Mouse (Mus musculus) urinary bladder, postnatal 36 days (tissue): ENCODE measurements around the gene Dnah2.

ENCODE experiments used
- DNase-seq, 2 experiments: peaks; one replicate each; pipeline ENCODE4 v3.0.0; 2022; ENCODE audit warnings: low spot score in 2 of 2, mixed read lengths in 1 of 2

Dnah2 gene

GRCm38 (mm10) chr11:69528031-69528390 lies 20.9 kb downstream of the Dnah2 start:
- DNase-seq, result no peak

- no peak for DNase-seq
Observed at GRCm38 (mm10) chr11:69527098-69528030, 21.5 kb downstream of the Dnah2 start.

GRCm38 (mm10) chr11:69526631-69527030 lies 22.3 kb downstream of the Dnah2 start:
- DNase-seq, result no peak

DNA sequence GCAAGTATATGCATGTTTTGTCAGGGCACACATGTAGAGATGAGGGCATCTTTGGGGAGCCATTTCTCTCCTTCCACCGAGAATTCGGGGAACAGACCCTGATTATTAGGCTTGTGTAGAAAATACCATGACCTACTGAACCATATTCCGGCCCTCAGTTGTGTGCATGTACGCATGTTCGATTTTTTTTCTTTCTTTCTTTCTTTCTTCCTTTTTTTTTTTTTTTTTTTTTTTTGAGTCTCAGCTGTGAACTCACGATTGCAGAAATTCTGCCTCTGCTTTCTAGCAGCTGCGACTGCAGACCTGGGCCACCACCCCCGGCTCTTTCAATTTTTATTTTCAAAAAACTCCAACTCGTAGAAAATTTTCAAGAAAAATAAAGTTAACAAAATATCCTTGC lies 23.2 kb downstream of the Dnah2 start:
- no peak for DNase-seq

DNA sequence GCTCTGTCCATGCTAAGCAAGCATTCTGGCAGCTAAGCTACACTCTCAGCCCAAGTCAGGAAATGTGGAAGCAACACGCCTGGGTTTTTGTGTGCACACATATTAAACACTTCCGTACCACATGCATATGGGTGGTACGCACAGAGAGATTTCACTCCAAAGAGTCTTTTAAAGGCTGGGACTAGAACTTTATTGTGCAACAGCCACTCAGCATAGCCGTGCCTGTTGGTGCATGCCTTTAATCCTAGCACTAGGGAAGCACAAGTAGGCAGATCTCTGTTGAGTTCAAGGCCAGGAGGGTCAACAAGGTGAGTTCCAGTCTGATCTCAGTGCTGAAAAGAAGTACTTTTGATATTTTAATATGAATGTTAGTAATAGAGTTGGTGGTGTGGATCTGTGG lies 25.3 kb downstream of the Dnah2 start:
- DNase-seq, result no peak

DNA sequence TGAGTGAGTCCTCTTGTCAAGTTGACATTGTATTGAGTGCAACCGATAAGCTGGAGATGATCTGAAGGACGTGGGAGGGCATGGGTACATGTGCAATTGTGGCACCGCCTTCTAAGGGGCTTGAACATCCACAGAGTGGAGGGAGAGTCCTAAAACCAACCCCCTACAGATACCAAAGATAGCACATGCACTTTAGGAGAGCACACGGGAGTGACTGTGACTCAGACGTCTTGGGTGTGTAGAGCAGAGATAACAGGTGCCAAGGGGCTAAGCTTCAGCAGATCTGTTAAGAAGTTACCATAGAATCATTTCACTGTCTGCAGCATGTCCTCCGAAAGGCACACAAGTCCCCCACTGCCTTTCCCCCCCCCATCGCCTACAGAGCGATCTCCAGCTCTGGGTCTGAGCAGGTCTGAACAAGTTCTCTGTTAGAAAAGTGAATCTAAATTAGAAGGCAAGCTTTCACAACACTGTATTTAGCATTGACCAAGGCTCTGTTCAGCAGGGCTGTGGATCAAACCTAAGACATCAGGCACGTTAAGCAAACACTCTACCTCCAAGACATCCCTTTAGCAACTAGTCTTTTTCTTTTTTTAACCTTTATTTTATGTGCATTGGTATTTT lies 27.3 kb downstream of the Dnah2 start:
- DNase-seq, result no peak

- DNase-seq, result no peak
Observed at GRCm38 (mm10) chr11:69519976-69520375, 28.9 kb downstream of the Dnah2 start.

GRCm38 (mm10) chr11:69516661-69517060 lies 32.2 kb downstream of the Dnah2 start:
- DNase-seq, result no peak

DNA sequence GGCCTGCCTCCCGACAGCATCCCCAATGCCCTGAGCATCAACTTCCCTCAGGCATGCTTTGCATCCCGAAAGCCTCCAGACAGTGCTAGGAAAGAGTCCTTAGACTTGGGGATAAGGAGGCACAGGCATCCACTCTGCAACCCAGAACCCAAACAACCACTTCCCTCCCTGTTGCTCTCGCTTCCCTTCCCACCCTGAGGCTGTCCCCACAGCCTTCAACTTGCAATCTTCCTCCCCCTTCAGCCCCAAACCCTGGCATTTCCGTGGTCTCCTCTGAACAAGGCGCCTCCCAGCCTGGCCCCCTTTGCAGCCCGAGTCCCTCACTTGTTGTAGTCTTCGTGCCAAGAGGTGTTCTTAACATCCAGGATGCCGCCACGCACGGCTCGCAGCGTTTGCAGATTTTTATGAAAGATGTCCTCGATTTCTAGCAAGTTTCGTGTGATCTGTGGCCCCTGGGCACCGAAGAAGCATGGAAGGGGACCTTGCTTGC lies 32.7 kb downstream of the Dnah2 start:
- DNase-seq, result no peak

DNA sequence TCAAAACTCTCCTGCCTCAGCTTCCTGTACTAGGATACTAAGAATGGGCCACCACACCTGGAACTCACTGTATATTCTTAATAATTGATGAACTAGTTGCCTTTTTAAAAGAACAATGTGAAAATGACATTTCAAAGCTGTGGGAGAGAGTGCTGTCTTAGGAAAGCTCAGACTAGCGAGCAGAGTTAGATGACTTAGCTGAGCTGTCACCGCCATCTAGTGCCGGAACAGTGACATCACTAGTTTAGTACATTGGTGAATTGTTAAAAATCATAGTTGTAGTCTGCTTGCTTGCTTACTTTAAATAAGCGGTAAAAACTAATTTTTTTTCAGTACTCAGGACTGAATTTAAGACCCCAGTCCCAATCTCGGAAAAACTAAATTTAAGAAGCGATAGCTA lies 35.1 kb downstream of the Dnah2 start:
- DNase-seq, result peak; percentile 39 to 59

GRCm38 (mm10) chr11:69510796-69511496 lies 38.0 kb downstream of the Dnah2 start:
- no peak for DNase-seq

DNA sequence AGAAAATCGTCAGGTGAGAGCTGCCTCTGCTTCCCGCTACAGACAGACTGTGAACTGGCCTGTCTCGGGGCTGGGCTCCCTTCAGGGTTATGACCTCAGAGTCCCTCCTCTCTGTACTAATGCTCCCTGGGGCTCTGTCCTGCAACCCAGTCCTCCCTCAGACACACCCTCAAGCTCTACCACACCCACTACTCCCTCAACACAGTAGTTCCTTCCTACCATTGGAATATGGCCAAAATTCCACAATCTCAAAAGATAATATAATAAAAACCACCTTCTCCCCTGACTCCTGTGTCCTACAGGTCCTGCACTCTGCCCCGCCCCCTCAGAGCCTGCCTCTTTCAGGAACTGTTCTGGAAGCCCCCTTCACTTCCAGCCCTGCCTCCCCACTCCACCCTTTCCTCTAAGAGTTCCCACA lies 45.0 kb downstream of the Dnah2 start:
- DNase-seq, result peak in 1 of 2 experiments; percentile 13

DNA sequence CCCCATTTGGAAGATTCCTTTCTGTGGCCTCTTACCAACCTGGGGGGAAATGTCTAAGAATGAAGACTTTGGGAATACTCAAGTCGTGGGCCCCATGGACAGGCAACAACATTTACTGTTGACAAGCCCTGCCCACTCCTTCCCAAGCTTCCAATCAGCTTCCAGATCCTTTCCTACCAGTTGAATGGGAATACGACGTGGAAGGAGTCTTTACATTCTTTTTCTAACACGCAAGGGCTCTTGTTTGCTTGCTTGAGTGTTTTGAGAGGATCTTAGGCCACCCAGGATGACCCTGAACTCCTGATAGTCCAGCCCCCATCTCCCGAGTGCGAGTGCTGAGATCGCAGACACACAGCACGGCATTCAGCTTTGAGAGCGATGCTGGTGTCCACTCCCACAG lies 47.4 kb downstream of the Dnah2 start:
- no peak for DNase-seq

DNA sequence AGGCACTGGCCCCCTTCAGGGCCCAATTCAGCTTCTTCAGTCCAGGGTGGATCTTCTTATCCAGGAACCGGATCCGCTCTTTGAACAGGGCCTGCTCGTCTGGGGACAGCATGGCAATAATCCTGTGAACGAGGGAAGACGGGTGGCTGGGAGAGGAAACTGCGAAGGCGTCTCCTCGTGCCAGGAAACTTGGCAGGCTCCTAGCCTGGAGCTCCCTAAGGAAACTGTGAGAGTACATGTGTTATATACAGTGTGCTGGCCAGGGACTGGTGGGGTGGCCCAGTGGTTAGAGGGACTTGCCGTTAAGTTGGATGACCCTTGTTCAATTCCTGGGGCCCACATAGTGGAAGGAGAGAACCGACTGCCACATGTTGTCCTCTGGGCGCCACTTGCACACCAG lies 49.8 kb downstream of the Dnah2 start:
- DNase-seq, result no peak

DNA sequence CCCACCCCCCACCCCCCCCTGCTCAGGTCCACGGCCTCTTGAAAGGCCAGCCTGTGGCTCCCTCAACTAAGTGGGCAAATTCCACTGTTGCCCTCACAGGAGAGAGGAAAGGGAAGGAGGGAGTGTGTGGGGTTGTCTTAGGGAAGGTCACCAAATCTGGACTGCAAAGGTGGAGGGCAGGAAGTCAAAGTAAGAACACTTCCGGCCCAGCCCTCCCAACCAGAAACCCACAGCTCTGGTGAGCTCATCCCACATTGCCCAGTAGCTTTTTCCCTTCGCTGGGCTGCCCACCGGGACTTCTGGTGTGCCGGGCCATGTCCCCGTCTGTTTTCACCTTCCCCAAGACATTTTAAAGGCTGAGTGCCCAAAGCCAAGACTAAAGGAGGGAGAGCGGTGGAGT lies 57.2 kb downstream of the Dnah2 start:
- no peak for DNase-seq

GRCm38 (mm10) chr11:69490898-69491297 lies 58.0 kb downstream of the Dnah2 start:
- no peak for DNase-seq

DNA sequence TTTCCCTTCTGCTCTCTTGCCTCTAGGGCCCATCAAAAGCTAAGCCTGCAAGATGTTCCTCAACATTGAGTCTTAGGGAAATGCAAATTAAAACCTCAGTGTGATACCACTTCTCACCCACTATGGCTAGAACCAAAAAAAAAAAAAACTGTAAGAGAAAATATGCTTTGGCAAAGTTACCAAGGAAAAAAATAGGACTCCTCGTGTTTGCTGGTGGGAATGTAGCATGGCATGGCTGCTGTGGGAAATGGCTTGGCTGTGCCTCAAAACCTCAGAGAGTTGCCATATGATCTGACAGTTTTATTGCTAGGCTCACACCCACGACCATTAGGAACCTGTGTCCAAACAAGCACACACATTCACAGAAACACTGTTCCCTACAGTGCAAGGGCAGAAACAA lies 61.4 kb downstream of the Dnah2 start:
- DNase-seq, result no peak

GRCm38 (mm10) chr11:69477645-69478044 lies 71.3 kb downstream of the Dnah2 start:
- no peak for DNase-seq

DNA sequence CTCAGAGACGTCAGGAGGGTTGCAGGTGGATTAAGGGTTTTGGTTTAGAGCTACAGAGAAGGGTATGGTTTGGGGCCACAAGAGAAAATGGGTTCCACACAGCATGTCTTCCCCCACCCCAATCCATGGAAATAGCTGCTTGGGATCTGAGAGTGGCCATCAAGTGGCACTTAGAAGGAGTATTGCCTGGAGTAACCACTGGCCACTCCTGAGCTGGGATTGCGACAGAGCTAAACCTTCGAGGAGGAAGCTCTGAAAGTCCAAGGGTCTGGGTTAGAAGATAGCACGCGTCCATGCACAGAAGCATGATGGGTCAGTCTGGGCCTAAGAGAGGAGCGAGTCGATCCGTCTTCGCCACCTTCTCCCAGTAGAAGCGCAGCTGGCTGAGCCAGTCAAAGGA lies 72.1 kb downstream of the Dnah2 start:
- no peak for DNase-seq

- DNase-seq, result no peak
Observed at GRCm38 (mm10) chr11:69474737-69475136, 74.2 kb downstream of the Dnah2 start.

DNA sequence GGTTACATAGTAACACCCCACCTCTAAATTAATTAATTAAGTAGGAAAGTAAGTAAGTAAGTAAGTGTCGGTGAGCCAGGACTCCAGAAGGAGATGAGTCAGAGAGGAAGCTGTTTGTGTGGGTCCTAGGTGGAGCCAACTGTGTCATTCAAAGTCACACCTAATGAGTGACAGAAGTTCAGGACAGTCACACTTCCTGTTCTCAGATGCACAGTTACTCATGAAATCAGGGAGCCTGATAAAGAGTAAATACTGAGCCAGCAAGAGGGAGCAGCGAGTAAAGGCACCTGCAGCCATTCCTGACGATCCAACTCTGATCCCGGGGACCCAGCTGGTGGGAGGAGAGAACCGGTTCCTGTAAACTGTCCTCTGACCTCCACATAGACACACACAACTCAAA lies 76.2 kb downstream of the Dnah2 start:
- DNase-seq, result no peak

DNA sequence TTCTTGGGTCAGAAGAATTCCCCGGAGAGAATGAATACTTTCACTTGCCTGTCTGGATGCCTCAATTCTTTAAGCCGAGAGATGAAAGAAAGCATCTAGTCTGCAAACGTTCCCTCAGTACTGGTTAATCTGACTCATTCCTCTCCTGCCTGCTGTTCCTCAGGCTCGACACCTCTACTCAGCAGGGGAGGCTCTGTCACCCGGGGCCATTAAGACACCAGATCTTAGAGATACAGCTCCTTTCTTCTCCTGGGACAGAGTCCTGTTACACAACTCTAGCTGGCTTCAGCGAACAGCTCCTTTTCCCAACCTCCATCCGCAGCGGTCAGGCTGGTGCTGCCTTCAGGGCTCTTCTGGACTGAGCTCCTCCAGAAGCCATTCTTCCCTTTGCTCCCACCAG lies 77.4 kb downstream of the Dnah2 start:
- DNase-seq, result peak in 1 of 2 experiments; percentile 8
